Mouse (Mus musculus): Measurements from ENCODE around the gene Galp.
"Not testable (repeated sequence)": the region's sequence is repeated elsewhere in the genome, so short reads cannot be mapped to it uniquely, and the experiment has no call there.

The Galp gene

GRCm38 (mm10) chr7:6258232-6259220 lies 61.6 kb downstream of the Galp start:
- no peak for DNase-seq (ENCODE audit: low spot score)

- not testable (repeated sequence) for DNase-seq (ENCODE audit: low spot score)
These were observed 63.1 kb downstream of the Galp start for GRCm38 (mm10) chr7:6260004-6260403.

- DNase-seq (ENCODE audit: low spot score), result no peak
These were observed 65.2 kb downstream of the Galp start for GRCm38 (mm10) chr7:6262120-6262519.

- no peak for DNase-seq (ENCODE audit: low spot score)
These were observed 66.1 kb downstream of the Galp start for GRCm38 (mm10) chr7:6262984-6263383.

GRCm38 (mm10) chr7:6265695-6266094 lies 68.8 kb downstream of the Galp start:
- no peak for DNase-seq (ENCODE audit: low spot score)

All from ovary, postnatal 10 days (tissue).